Mouse (Mus musculus): Measurements from ENCODE around the gene Sec24b. TPM values are rescaled to one million over a fixed set of nuclear protein-coding genes. Genes with fewer than 3 reads are reported as not detected.

Sec24b gene
- 100 to 1,000 TPM; 108 to 140 TPM for total RNA-seq (2023)

GRCm38 (mm10) chr3:130061281-130061680 lies at the start of gene Sec24b:
Sec24b (minus strand) TSS chr3:130061553.

GRCm38 (mm10) chr3:129969432-129970395 lies 91.6 kb downstream of the Sec24b start, which contains the start of gene Mcub:
Mcub (minus strand) TSS chr3:129970206.

Other genes starting within 250 kb of the Sec24b start
- gene Rrh, start 239.0 kb downstream of the Sec24b start, total RNA-seq (2023), result 1 to 10 TPM; 2.7 to 3.8 TPM
- gene Gar1, start 230.2 kb downstream of the Sec24b start, total RNA-seq (2023), result 10 to 100 TPM; 61.0 to 72.0 TPM
- not detected for gene Cfi, start 225.7 kb downstream of the Sec24b start, total RNA-seq (2023)
- 10 to 100 TPM; 12.2 to 13.2 TPM for gene Pla2g12a, start 182.9 kb downstream of the Sec24b start, total RNA-seq (2023)
- 10 to 100 TPM; 23.1 to 29.0 TPM for gene Casp6, start 160.1 kb downstream of the Sec24b start, total RNA-seq (2023)
- not detected for gene Mcub, start 91.3 kb downstream of the Sec24b start, total RNA-seq (2023)
- not detected for gene Col25a1, start 69.9 kb upstream of the Sec24b start, total RNA-seq (2023)